Mouse (Mus musculus) ES-E14 (cell line): ENCODE measurements around the gene Bub1. TPM values are rescaled to one million over a fixed set of nuclear protein-coding genes. Genes with fewer than 3 reads are reported as not detected.

ENCODE experiments used
- DNase-seq: peaks from one replicate; pipeline ENCODE4 v3.0.0-alpha.2; 2013; ENCODE audit warnings: low read depth, low spot score
- H3K27ac ChIP-seq: 2 replicates; pipeline ENCODE4 v1.5.1; 2012; ENCODE audit warnings: low read depth, mild to moderate bottlenecking, low read length, moderate library complexity, mixed read lengths; ENCODE audit not compliant: poor library complexity, insufficient read depth, severe bottlenecking
- H3K36me3 ChIP-seq: 2 replicates; pipeline ENCODE4 v1.6.1; 2012; ENCODE audit warnings: mild to moderate bottlenecking, low read length, moderate library complexity, mixed read lengths; ENCODE audit not compliant: control insufficient read depth, poor library complexity, insufficient read depth, severe bottlenecking
- H3K4me1 ChIP-seq, 2 experiments: fragments of 150-350 bp in 1 of 2; sonication (generic) in 1 of 2; 2 replicates each; pipeline ENCODE4 v1.6.1; 2012; ENCODE audit warnings: low read length in 2 of 2, mild to moderate bottlenecking in 1 of 2, mixed read lengths in 1 of 2; ENCODE audit not compliant: control insufficient read depth in 2 of 2, insufficient read depth in 2 of 2, poor library complexity in 1 of 2
- H3K4me3 ChIP-seq, 2 experiments: fragments of 150-350 bp in 1 of 2; sonication (generic) in 1 of 2; 2 replicates each; pipeline ENCODE4 v1.5.1; 2012; ENCODE audit warnings: low read length in 2 of 2, low read depth in 1 of 2, mild to moderate bottlenecking in 1 of 2, mixed read lengths in 1 of 2; ENCODE audit not compliant: insufficient read depth in 1 of 2, poor library complexity in 1 of 2, severe bottlenecking in 1 of 2
- H3K9ac ChIP-seq: 2 replicates; pipeline ENCODE4 v1.6.1; 2012; ENCODE audit warnings: low read depth, mild to moderate bottlenecking, low read length, mixed read lengths; ENCODE audit not compliant: poor library complexity, insufficient read depth, severe bottlenecking
- H3K9me3 ChIP-seq: fragments of 150-350 bp; sonication (generic); 2 replicates; pipeline ENCODE4 v1.6.1; 2012; ENCODE audit warnings: low read depth, mild to moderate bottlenecking, low read length; ENCODE audit not compliant: control insufficient read depth, insufficient read depth
- CHD2 ChIP-seq: IDR thresholded peaks from 2 replicates; pipeline ENCODE4 v1.6.1; 2014; ENCODE audit warnings: mild to moderate bottlenecking, low read depth, low read length, inconsistent platforms
- HCFC1 ChIP-seq: IDR thresholded peaks from 2 replicates; pipeline ENCODE4 v1.6.1; 2012; ENCODE audit warnings: low read length, inconsistent platforms, borderline replicate concordance; ENCODE audit not compliant: insufficient read depth
- MAFK ChIP-seq: IDR thresholded peaks from 2 replicates; pipeline ENCODE4 v1.6.1; 2014; ENCODE audit warnings: mild to moderate bottlenecking, low read depth, low read length, inconsistent platforms; ENCODE audit not compliant: insufficient read depth
- ZC3H11A ChIP-seq: IDR thresholded peaks from 2 replicates; pipeline ENCODE4 v1.6.1; 2012; ENCODE audit warnings: low read depth, mild to moderate bottlenecking, inconsistent platforms, low read length, borderline replicate concordance
- ZNF384 ChIP-seq: IDR thresholded peaks from 2 replicates; pipeline ENCODE4 v1.6.1; 2012; ENCODE audit warnings: low read depth, low read length, inconsistent platforms
- in situ Hi-C, 2 experiments: fragments of 600-800 bp; cut with MboI; formaldehyde crosslinking; loops; one replicate each; pipeline ENCODE4 v1.15.1; 2025; ENCODE audit warnings: low sequenced_read_pairs in 2 of 2, inconsistent platforms in 1 of 2; ENCODE audit not compliant: unreplicated experiment in 2 of 2
- total RNA-seq: library from RNA; depleted of rRNA; stranded (reverse); fragments of 300-350 nt; gene quantifications from 2 replicates; pipeline ENCODE4 v1.2.3, GENCODE M21; 2012

The Bub1 gene
- total RNA-seq, 1 experiment: 64.6 TPM

GRCm38 (mm10) chr2:127787226-127787625, 44.4 kb downstream of the Bub1 start:
- no peaks in the 10 kb centered on the region for H3K9me3 ChIP-seq
- DNase-seq: no peak
- H3K9ac ChIP-seq: no peak overlapping the region
- peaks cover 0 to 4% of the 10 kb centered on the region in 2 experiments; a peak in 1 of 4 replicates for H3K4me1 ChIP-seq
- in situ Hi-C loops: no loop called here
- no peaks in the 10 kb centered on the region for H3K36me3 ChIP-seq
- no peak overlapping the region for H3K27ac ChIP-seq
- TF ChIP-seq ZNF384 (no peak), MAFK (no peak), CHD2 (no peak), HCFC1 (no peak), ZC3H11A (no peak)
- no peak overlapping the region for H3K4me3 ChIP-seq

- DNase-seq: no peak
- Histone ChIP-seq H3K9ac (no peak overlapping the region), H3K27ac (no peak overlapping the region), H3K36me3 (no peaks in the 10 kb centered on the region), H3K4me3 (no peak overlapping the region), H3K4me1 (no peaks in the 10 kb centered on the region; a peak in 1 of 4 replicates), H3K9me3 (no peaks in the 10 kb centered on the region)
- no peak for TF ChIP-seq CHD2
- in situ Hi-C loops: no loop called here
These were observed 53.2 kb downstream of the Bub1 start for GRCm38 (mm10) chr2:127778451-127778850.

- Histone ChIP-seq H3K9me3 (no peaks in the 10 kb centered on the region), H3K27ac (no peak overlapping the region), H3K4me3 (no peak overlapping the region), H3K36me3 (no peaks in the 10 kb centered on the region), H3K9ac (no peak overlapping the region), H3K4me1 (no peaks in the 10 kb centered on the region; a peak in 2 of 4 replicates)
- TF ChIP-seq HCFC1 (no peak), MAFK (no peak), CHD2 (no peak), ZNF384 (no peak), ZC3H11A (no peak)
- no peak for DNase-seq
- in situ Hi-C loops: no loop called here
These were observed 56.7 kb downstream of the Bub1 start for GRCm38 (mm10) chr2:127775013-127775412.

- no peak overlapping the region for H3K4me3 ChIP-seq
- no peaks in the 10 kb centered on the region for H3K36me3 ChIP-seq
- DNase-seq: no peak
- no peaks in the 10 kb centered on the region for H3K9me3 ChIP-seq
- no peak overlapping the region for H3K27ac ChIP-seq
- no peaks in the 10 kb centered on the region; a peak in 2 of 4 replicates for H3K4me1 ChIP-seq
- in situ Hi-C loops: no loop called here
- H3K9ac ChIP-seq: no peak overlapping the region
- no peak for TF ChIP-seq ZNF384
- no peak for TF ChIP-seq MAFK
- TF ChIP-seq ZC3H11A: no peak
- TF ChIP-seq HCFC1: no peak
- no peak for TF ChIP-seq CHD2
These were observed 57.1 kb downstream of the Bub1 start for GRCm38 (mm10) chr2:127774578-127774941.

GRCm38 (mm10) chr2:127773938-127774577, 57.6 kb downstream of the Bub1 start:
- TF ChIP-seq ZC3H11A (no peak), CHD2 (no peak), ZNF384 (no peak), HCFC1 (no peak), MAFK (no peak)
- H3K36me3 ChIP-seq: no peaks in the 10 kb centered on the region
- no peak overlapping the region for H3K9ac ChIP-seq
- no peak overlapping the region for H3K27ac ChIP-seq
- no peak for DNase-seq
- H3K4me3 ChIP-seq: no peak overlapping the region
- H3K4me1 ChIP-seq: no peaks in the 10 kb centered on the region; a peak in 2 of 4 replicates
- in situ Hi-C loops: no loop called here
- no peaks in the 10 kb centered on the region for H3K9me3 ChIP-seq
